12 mouse cellular contexts compared by ENCODE assay signal in the genomic region with DNA sequence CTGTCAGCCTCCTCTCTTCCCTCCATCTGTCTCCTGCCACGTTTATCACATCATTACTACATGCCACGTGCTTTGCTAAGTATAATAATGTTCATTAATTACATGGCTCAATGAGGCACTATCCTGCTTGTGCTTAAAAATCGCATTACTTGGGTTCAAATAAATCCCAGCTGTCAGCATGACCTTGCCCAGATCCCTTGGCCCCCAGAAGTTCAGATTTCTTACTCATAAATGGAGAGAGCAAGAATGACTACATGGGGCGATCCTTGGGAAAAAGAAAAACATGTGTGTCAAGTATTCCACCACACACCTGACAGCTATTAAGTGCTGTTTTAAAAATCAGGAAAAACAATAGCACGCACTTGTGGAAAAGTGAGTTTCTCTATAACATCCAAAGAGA.
"Had no signal": no experiment of that assay in that cellular context is flagged by ENCODE, and none has a peak within 500 bp of the region (broad histone marks: within the 10 kb centered on the region; RNA-seq: fewer than 3 reads in every experiment).

No protein-coding gene starts in this region.

- DNase-seq: kidney, postnatal 14 days; layer of hippocampus, adult 9-11 months; layer of hippocampus, postnatal 36 days; lung, adult 2 months; lung, postnatal 36 days; retina, postnatal 1 day; right cerebral cortex, postnatal 4 days; spleen, adult 18-20 months; thymus, adult 2 months; thymus, postnatal 36 days had no signal

- ATAC-seq: lung, postnatal 0 days; midbrain, embryonic 15.5 days had no signal
